Mouse (Mus musculus) right cerebral cortex, adult 2 months (tissue): ENCODE results near the gene Hbb-bs.
"Not testable (repeated sequence)": the region's sequence is repeated elsewhere in the genome, so short reads cannot be mapped to it uniquely, and the experiment has no call there.

ENCODE experiments used
- DNase-seq, 2 experiments: peaks; one replicate each; pipeline ENCODE4 v3.0.0; 2021 to 2022; ENCODE audit warnings: low spot score in 2 of 2

The Hbb-bs gene

GRCm38 (mm10) chr7:103811223-103811845 lies 16.6 kb downstream of the Hbb-bs start:
- no peak for DNase-seq

GRCm38 (mm10) chr7:103810746-103811145 lies 17.1 kb downstream of the Hbb-bs start:
- no peak for DNase-seq

GRCm38 (mm10) chr7:103810296-103810695 lies 17.6 kb downstream of the Hbb-bs start:
- DNase-seq = no peak

GRCm38 (mm10) chr7:103809801-103810155 lies 18.1 kb downstream of the Hbb-bs start:
- no peak for DNase-seq

GRCm38 (mm10) chr7:103808971-103809800 lies 18.7 kb downstream of the Hbb-bs start:
- DNase-seq = no peak

GRCm38 (mm10) chr7:103808120-103808519 lies 19.8 kb downstream of the Hbb-bs start:
- DNase-seq = not testable (repeated sequence)

- peak; percentile 11 to 27 for DNase-seq
Measured at GRCm38 (mm10) chr7:103806856-103807255, 21.0 kb downstream of the Hbb-bs start.

GRCm38 (mm10) chr7:103792669-103793388 lies 35.1 kb downstream of the Hbb-bs start:
- no peak for DNase-seq

GRCm38 (mm10) chr7:103791721-103792120 lies 36.2 kb downstream of the Hbb-bs start, which contains the start of gene Olfr67:
Gene Olfr67 (minus strand): TSS chr7:103791821.
- DNase-seq = no peak

- no peak for DNase-seq
Measured at GRCm38 (mm10) chr7:103779598-103779997, 48.3 kb downstream of the Hbb-bs start, which contains the start of gene Olfr68. Gene Olfr68 (minus strand): TSS chr7:103779698.

GRCm38 (mm10) chr7:103777652-103778051 lies 50.2 kb downstream of the Hbb-bs start:
- not testable (repeated sequence) for DNase-seq
